Mouse (Mus musculus): ENCODE measurements around the gene Abcc4. TPM values are rescaled to one million over a fixed set of nuclear protein-coding genes. Genes with fewer than 3 reads are reported as not detected.
A peak's percentile ranks its signal among the peaks of the same experiment; 100 is the strongest.

Abcc4 gene
- total RNA-seq, 2 experiments from 2014 or later, result 13.8 to 16.9 TPM

DNA sequence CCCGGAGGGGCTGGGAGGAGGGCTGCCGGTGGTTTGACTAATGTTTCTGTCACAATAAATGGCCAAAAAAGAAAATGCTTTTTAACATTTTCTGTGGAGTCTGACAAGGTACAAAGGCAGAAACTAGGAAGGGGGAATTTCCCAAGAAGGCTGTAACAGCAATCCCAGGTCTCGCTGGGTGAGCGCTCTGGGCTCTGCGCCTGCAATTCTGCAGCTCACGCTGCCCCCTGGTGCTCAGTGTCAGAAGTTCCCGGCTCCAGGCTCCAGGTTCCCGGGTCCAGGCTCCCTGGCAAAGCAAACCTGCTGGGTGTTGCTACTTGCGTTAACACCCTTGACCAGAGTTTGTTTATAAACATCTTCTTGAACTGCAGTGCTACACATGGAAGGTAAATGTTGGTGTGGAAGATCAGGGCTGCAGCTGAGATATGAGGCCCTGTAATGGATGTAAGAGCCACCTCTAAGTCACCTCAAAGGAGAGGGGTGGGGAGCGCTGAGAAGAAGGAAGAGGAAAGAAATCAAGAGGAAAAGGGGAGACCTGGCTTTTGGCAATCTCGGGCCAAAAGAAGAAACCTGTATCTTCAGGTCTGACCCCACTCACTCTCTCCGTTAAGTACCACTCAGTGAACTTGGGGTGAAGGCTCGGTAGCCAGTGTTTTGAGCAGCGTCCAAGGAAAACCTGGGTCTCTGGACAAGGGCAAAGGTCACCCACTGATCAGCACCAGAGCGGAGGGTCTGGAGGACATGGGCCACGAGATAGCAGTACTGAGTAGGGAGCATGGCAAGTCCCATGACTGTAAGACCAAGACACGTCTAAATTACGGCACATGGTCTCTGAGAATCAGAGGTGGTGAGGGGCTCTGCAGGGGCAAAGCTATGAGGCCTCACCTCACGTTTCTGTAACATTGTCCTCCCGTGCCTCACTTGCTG lies 114.3 kb downstream of the Abcc4 start:
- DNase-seq (ENCODE audit: low spot score in 2 of 2), result peak; percentile 67 to 73

DNA sequence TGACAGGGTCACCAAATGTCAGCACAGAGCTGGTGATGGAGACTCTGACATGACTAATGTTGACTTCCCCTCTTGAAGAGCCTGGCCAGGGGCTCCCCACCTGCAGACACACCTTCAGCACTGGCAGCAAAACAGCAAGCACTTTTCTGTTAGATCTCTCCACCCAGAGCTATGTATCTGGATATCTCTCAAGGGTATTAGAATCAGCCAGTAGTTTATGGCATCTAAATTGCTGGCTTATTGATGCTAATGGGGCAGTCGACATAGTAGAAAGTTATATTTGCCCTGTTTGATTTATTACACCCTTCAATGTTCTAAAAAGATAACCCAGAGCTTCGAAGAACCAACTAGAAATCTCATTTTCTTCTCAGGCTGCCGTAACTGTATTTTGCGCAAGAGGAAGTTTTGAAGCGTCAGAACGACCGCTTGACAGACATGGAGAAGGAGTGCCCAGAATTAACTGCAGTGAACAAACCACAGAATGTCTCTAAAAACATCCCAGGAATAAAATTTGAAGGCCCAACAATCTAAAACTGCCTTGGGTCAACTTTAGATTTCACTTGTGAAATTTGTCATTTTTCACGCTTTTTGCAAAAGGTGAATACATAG lies 123.6 kb downstream of the Abcc4 start:
- no peak for DNase-seq (ENCODE audit: low spot score in 2 of 2)

DNA sequence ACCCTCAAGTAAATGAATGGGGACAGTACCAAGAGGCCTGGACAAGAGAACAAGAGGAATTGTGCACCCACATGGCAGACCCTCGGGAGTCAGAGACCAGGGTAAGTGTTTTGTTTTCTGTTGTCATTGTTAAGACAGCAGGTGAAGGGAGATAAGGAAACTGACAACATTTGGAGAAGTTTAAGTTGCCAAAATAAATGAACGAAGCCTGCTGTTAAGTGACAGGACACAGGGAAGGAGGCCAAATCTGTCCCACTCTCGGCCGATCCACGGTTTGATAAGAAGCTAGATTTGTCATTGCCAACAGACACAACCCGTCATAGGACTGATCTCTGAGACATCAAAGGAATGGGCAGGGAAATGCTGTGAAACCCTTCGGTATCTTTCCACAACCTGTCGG lies 124.3 kb downstream of the Abcc4 start:
- DNase-seq (ENCODE audit: low spot score in 2 of 2), result no peak

DNA sequence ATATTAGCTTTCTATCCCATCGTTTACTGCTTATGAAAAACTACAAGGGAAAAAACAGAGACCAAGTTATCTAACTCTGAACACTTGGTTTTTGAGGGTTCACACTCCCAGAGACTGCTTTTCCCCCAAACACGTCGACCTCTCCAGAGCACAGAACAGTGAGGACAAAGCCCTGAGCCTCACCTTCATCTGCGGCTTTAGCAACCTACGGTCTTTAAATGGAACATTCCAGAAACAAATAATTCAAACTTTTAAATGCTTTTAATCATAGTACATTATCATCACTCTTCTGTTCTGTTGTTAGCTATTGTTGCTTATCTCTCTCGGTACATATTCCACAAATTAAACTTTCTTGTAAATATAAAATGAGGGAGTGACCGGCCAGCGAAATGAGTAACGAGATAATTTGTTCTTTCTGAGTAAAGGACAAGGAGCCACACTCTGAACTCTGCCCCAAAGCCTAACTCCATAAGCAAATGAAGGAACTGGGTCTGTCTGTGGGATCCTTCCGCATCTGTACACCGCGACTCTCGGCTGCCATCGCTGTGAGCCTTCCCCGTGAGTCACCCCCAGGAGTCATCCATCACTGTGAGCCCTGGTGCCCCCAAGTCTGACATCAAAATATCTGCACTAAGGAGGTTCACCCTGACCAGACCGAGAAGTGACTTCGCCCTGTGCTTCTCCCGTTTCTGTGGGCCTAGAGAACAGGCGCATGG lies 126.8 kb downstream of the Abcc4 start:
- DNase-seq (ENCODE audit: low spot score in 2 of 2), result no peak

DNA sequence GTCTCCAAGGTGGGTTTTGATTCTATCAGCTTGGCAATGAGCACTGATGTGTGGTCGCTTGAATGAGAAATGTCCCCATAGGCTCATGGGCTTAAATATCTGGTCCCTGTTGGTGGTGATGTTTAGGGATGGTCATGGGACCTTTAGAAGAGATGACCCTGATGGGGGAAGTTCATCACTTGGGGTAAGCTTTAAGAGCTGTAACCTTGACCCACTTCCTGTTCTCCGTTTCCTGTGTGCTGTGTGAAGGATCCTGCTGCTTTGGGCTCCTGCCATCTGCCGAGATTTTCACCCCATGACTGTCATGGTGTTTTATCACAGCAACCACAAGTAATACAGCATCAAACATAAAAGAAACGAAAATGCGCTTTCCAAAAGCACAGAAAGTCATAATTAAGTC lies 128.1 kb downstream of the Abcc4 start:
- DNase-seq (ENCODE audit: low spot score in 2 of 2), result no peak

DNA sequence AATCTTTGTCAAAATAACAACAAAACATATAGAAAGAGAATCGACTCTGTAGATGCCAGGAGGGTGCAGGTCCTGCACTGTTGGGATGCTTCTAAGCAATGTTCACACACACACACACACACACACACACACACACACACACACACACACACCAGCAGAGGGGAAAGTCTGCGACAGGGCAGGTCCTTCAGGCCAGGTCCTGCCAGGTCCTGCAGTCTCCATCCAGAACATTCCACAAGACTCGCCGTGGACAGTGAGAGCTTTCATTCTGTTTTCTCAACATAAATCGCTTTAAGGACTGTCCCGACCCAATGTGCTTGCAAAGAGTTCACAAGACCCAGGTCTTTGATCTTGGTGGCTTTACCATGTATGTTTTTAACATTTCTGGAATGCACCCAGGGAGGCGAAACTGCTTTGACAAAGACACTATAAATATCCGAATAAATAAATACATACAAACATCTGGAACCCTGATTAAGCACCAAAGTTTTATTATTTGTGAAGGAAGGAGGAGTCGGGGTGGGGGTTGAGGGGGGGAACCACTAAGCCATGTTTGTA lies 133.3 kb downstream of the Abcc4 start:
- DNase-seq (ENCODE audit: low spot score in 2 of 2), result no peak

DNA sequence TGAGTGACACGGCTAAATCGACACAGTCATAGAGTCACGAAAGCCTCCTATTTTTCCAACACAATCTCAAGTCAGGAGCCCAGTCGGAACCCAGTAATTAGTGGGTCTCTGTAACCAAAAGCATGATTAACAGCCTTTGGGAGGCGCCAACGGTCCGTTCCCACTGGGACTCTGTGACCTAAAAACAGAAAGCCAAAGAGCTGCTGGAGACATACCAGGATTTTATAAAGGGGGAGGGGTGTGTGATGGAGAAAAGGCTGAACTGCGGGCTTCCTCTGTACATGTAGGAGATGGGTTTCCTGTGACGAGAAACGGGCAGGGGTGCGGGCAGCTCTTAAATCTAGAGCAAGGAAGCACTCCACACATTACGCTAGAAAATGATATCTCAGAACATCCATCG lies 136.4 kb downstream of the Abcc4 start:
- no peak for DNase-seq (ENCODE audit: low spot score in 2 of 2)

DNA sequence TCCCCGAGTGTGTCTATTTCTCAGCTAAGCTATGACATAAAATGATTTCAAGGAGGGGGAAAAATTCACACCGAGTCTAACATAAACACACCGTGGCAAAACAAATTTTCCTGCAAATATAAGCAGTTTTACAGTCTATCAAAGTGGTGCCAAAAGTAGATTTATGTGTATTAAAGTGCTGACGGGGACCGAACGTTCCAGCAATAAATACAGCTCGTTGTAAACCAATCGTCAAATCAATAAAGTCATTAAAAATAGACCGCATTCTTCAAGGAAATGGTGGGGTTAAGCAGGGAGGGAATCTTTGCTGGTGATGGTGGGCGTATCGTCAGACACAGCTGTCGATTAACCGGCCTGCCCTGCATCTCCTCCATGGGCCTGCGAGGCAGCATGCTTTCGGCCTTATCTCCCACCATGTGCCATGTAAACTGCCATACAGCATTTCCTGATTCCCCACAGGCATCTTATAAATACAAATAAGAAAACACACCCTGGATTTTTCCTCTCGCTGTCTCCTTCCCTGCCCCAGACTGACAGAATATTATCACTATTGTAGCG lies 137.8 kb downstream of the Abcc4 start:
- no peak for DNase-seq (ENCODE audit: low spot score in 2 of 2)

DNA sequence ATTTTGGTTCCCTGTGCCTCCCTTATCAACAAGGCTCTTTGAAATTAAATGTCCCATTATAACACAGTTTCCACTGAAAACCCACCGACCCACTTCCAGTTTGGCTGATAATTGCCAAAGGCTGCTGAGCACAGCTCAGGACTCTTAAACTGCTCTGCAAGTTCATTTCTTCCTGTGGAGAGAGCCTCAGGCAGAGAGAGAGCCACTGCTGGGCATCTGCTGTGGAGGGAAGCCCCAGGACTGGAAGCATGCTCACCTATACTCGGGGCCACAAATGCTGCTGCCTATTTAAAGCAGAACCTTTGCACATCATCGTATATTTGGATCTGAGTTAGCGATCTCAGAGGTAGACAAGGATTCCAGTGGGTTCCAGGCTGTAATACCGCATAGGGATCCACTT lies 139.2 kb downstream of the Abcc4 start:
- no peak for DNase-seq (ENCODE audit: low spot score in 2 of 2)

DNA sequence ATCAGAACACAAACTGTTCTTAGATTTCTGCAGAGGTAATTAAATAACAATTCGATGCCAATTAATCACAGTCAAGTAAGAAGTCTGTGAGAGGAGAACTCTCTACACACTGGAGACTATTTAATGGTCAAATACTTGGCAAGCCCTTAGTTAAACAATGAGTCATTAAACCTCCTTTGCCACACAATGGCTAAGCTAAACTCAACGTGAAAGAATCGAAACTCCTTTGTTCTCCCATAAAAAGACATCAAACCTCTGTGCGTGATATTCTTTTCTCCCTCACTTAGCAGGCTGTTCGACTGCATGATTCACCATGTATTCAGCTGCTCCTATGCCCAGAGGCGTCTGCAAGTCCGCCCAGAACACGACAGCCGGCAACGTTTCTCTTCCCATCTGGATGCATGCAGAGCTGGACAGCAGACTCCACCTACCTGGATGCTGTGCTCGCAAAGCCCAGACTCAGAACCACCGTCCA lies 139.8 kb downstream of the Abcc4 start:
- DNase-seq (ENCODE audit: low spot score in 2 of 2), result no peak

DNA sequence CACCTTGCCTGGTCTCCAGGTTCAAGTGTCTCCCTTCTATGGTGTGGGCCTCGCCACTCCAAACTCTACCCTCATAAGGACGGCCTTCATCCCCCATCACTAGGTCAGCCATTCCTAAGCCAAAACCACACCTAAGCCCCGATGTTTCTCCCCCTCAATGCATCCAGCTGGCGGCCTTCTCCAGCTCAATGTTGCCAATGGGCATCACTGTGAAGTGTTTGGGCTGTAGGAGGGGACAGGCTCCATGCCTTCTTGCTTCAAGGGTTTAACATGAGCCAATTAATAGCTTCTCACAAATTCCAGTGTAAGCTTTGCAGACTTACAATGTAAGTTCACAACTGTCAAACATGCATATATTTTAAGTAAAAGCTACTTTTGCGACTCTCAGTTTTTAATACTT lies 140.3 kb downstream of the Abcc4 start:
- no peak for DNase-seq (ENCODE audit: low spot score in 2 of 2)

DNA sequence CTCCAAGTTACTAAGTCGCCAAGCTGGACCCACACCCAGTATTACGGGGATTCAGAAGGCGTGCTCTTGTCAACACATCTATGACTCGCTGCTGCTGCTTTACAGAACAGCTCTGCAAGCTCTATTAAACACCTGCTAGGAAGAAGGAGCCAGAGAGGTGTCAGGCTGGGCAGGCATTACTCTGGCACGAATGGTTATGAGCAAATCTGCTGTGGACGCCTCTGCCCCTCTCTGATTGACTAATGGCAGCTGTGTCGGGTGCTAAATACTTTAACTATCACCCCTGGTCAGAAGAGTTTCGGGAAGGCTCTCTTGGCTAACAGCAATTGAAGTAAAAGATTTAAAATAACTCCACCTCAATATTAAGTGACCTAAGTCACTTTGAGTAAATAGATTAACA lies 142.4 kb downstream of the Abcc4 start:
- DNase-seq (ENCODE audit: low spot score in 2 of 2), result no peak

DNA sequence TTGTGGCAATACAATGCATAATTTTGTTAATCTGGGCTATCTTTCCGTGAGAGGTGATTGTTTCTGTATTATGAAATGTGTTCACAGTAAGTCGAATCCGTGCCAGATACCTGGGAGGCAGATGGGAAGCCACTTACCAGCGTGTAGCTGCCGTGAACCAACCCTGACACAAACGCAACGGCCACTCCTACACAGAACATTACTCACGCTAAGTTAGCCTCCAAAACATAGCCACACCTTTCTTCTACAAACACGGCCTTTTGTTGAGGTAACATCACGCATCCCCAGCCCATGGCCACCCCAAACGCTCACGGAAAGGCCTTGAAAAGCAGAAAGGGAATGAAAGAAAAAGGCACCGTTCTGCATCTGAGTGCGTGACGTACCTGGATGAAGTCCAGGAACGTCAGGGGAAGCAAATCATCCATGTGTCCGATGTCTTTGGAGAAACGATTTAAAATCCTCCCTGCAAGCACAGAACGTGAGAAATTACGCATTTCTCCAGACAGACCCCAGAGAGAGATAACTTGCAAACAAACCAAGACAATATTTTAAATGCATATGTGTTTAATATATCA lies 153.0 kb downstream of the Abcc4 start:
- DNase-seq (ENCODE audit: low spot score in 2 of 2), result no peak

DNA sequence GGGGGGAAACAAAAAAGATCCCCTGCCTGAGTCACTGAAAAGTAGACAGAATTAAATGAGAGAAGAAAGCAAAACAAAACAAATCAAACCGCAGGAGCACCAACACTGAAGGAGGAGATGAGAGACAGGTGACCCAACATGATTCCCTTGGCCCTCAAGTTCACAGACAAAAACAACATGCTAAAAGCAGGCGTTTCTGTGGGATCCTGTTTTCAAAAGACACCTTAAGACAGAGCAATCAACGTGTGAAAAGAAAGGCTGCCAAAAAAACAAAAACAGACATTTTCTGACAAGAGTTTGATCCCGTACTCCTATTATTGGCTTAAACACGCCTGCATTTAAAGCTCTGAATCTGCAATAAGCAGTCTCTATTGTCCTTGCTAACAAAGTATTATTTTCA lies 153.6 kb downstream of the Abcc4 start:
- no peak for DNase-seq (ENCODE audit: low spot score in 2 of 2)

DNA sequence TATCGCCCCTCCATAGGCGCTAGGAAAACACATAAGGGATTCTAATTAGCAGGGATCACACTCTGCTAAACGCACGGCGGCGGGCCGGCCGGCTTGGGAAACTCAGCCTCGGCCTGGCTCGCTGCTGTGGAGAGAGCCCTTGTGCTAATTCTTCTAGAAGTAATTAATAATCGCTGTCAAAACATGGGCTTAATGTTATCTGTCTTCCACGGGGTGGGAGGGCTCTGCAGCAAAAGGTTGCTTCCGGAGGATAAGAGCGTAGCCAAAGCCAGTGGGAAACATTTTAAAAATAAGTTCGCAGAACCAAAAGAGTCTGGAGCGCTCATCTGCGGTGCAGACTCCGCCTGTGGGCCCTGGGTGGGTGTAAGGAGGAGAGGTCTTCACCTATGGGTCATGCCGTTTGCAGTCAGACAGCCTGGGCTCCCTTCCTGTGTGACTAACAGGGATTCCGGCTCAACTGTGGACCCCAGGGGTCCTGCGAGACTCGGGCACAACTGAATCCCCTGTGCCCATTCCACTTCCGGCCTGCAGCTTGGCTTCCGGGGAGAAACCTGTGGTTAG lies 154.2 kb downstream of the Abcc4 start:
- no peak for DNase-seq (ENCODE audit: low spot score in 2 of 2)

DNA sequence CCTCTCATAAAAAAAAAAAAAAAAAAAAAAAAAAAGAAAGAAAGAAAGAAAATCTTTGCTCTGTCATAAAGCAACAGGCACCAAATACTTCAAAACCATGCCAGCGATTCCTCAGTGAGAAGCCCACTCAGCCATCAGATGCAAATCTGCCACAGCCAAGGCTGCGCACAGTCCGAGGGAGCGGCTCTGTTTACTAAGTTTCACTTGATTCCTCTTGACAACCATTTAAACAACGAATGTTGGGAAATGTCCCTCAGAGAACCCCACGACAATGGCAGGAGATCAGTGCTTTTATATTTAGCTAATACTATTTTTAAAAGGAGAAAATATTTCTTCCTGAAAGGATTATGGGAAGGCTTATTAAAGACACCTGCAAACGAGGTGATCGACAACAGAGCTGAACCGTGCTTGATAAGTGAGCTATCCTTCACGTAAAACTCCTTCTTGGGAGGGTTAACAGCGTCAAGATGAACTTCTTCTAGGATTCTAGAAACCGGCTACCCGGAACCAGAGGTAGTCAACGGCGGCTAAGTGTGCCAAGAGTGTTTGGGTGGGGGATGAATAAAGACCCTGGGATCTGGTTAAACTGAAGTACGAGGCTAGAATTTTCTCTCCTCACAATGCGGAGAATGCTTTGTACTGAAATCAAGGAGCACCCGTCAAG lies 154.8 kb downstream of the Abcc4 start:
- no peak for DNase-seq (ENCODE audit: low spot score in 2 of 2)

DNA sequence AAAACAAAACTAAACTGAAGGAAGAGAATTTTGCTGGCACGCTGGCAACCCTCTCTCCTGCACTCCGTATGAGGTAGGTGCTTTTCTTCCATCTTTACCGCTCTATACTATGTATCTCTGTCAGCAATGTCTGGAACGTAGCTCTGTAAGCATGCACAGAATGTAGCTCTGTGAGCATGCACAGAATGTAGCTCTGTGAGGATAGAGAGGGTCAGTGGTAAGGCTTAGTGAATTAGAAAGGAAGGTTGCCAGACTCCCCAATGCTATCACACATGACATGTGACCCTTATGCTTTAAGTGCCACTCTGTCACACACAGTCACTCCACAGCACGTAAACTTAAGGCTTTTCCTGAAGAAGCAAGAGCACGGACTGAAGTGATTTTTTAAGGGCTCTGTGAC lies 161.5 kb downstream of the Abcc4 start:
- no peak for DNase-seq (ENCODE audit: low spot score in 2 of 2)

DNA sequence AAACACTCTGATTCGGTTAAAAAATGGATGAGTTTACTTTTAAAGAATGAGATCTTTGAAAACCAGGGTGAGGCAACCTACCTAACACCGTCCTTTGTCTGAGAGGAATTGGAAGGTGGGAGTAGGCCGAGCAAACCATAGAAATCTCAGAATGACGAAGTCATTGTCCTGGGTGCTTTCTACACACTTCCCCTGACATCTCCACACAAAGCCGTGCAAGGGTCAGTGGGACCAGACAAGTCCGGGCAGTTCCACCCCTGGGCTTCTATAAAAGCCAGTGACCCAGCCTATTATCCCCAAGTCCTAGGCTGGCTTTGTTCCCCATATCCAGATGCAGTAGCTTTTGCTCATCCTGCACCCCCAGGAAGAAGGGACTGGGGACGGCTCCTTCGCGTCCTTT lies 163.1 kb downstream of the Abcc4 start:
- DNase-seq (ENCODE audit: low spot score in 2 of 2), result no peak

DNA sequence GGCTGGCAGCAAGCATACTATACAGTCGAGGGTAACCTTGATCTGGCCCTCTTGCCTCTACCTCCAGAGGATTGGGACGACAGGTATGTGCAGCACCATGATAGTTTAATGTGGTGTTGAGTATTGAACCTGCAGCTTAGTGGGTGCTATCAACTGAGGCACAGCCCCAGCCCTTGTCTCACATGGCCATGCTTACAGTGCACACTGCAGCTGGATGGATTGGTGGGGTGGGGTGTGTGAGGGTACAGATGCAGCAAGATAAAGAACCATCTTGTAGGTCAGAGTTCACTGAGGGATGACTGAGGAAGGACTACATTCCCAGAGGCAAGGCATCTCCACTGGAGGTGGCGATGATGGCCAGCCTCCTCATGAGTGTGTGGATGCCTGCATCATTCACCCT lies 174.5 kb downstream of the Abcc4 start:
- no peak for DNase-seq (ENCODE audit: low spot score in 2 of 2)
